Mouse (Mus musculus): ENCODE results near the gene 4933407L21Rik.

- TF ChIP-seq CTCF (IDR thresholded peaks at IDR 0.05; ENCODE audit: control insufficient read depth, insufficient read depth, low read length) (no peak), POLR2A (IDR thresholded peaks at IDR 0.05; ENCODE audit: borderline replicate concordance, control insufficient read depth, low read depth, low read length) (no peak)
Measured at GRCm38 (mm10) chr1:85897901-85898760, 30.2 kb upstream of the 4933407L21Rik start.

Data from bone marrow, adult 2 months (tissue).